Mouse (Mus musculus) frontal cortex, adult 2 months (tissue): ENCODE results near the gene 4930507D05Rik. TPM values are rescaled to one million over a fixed set of nuclear protein-coding genes. Genes with fewer than 3 reads are reported as not detected.
"Not testable (repeated sequence)": the region's sequence is repeated elsewhere in the genome, so short reads cannot be mapped to it uniquely, and the experiment has no call there.

ENCODE experiments used
- DNase-seq, 2 experiments: peaks; one replicate each; pipeline ENCODE4 v3.0.0; 2022; ENCODE audit warnings: low spot score in 1 of 2; ENCODE audit errors: extremely low spot score in 1 of 2
- polyA plus RNA-seq: library from polyadenylated mRNA; depleted of rRNA; stranded (reverse); fragments of >200 nt; gene quantifications from 2 replicates; pipeline ENCODE4 v1.2.3, GENCODE M21; 2012; rRNA removed

Gene 4930507D05Rik
- polyA plus RNA-seq, 1 experiment, result 1.1 TPM

GRCm38 (mm10) chr10:62474944-62475343 is 25.7 kb downstream of the 4930507D05Rik start:
- no peak for DNase-seq

DNA sequence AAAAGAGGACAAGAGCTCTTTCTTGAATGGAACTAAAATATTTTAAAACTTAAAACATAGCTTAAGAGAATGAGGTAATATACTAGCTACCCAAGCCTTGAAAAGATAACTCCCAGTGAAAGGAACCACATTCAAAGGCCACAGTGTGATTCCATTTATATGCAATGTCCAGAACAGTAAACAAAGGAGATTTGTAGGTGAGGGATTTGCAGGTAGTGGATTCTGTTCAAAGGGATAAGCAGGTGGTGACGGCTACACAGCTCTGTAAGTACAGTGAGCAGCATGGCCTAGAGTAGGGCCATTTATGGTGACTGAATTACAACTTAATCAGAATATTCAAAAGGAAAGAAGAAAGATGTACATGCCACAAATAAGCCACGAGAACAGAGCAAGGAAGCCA is 27.7 kb downstream of the 4930507D05Rik start:
- no peak for DNase-seq

DNA sequence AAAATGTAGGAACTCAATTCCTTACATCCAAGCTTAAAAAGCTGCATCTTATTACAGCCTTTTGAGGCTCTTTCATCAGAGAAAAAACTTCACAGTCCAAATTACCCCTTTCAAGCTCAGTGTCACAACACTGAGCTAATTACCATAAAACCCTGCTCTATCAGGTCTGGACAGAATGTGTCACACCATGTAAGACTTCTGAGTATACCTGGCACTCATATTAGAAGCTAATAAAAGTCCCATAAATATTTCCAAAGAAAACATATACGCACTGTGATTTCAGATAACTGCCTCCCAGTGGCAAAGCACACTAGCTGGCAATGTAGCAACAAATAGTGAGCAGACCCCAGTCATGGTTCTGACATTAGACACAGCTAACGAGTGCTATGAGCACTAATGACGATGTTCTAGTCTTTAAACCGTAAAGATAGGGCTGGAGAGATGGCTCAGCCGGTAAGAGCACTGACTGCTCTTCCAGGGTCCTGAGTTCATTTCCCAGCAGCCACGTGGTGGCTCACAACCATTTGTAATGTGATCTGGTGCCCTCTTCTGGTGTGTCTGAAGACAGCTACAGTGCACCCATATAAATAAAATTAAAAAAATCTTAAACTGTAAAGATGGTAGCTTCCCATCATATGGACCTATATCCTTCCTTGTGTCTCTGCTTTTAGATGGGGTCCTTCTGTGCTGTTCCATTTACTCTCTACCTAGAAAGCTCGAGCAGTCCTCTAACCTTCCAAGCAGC is 32.0 kb downstream of the 4930507D05Rik start:
- no peak for DNase-seq

GRCm38 (mm10) chr10:62485878-62486582 is 36.7 kb downstream of the 4930507D05Rik start:
- DNase-seq, result peak in 1 of 2 experiments; percentile 24

- DNase-seq, result peak; percentile 98
Observed at GRCm38 (mm10) chr10:62486618-62487415, 37.5 kb downstream of the 4930507D05Rik start, which contains the start of gene Vps26a. TSS of gene Vps26a (minus strand) at chr10:62486805.

GRCm38 (mm10) chr10:62488266-62488665 is 39.0 kb downstream of the 4930507D05Rik start:
- peak in 1 of 2 experiments; percentile 71 for DNase-seq

DNA sequence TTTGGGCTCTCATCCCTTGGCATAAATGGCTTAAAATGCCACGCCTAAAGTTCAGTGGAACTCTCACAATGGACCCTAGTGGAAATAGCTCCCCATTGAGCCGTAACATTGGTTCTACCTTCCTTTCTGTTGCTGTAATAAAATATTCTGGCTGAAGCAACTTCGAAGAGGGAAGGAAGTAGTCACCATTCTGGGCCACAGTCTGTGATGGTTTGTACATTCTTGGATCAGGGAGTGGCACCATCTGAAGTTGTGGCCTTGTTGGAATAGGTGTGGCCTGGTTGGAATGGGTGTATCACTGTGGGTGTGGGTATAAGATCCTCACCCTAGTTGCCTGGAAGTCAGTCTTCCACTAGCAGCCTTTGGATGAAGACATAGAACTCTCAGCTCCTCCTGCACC is 42.4 kb downstream of the 4930507D05Rik start:
- DNase-seq, result not testable (repeated sequence)

DNA sequence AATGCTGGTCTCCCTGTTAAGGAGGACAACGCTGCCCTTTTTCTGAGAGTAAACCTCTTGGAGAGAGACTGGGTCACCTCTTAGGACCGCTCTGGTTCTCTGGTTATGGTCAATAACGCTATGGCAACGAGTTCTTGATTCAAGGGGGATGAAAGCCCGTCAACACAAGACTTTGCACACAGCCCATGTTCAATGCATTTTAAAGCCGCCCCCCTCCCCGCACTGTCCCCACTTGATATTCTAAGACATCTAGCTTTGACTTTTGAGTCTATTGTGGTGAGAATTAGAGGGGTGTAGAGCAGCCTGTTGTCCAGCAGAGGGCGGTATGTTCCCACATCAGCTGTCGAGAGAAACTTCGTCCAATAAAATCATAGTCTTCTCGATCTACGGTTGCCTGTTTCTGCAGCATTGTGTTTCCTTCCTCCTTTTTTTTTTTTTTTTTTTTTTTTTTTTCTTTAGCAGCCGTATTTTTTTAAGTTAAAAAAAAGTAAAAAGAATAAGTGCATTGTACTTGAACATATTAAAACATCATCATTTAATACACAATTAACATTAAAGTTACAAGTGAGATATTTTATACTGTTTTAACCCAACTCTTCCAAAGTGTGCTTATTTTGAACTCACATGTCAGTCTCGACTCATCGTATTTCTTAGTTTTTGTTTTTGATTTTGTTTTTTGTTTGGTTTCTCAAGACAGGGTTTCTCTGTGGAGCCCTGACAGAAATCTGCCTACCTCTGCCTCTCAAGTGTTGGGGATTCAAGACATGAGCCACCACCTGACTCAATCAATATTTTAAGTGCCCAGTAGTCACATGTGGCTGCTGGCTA is 51.0 kb downstream of the 4930507D05Rik start:
- DNase-seq, result peak; percentile 20 to 81

Other genes with a start within 250 kb of the 4930507D05Rik start
- gene Tspan15, start 218.2 kb upstream of the 4930507D05Rik start, polyA plus RNA-seq, result 29.5 and 39.0 TPM in 2 replicates
- 0.18 and 0.27 TPM in 2 replicates for gene Tacr2, start 197.1 kb upstream of the 4930507D05Rik start, polyA plus RNA-seq
- gene Hk1, start 69.6 kb upstream of the 4930507D05Rik start, polyA plus RNA-seq, result 206 and 220 TPM in 2 replicates
- gene Hkdc1, start 27.0 kb upstream of the 4930507D05Rik start, polyA plus RNA-seq, result 14.2 and 16.0 TPM in 2 replicates
- 30.0 and 33.8 TPM in 2 replicates for gene Supv3l1, start 249 bp downstream of the 4930507D05Rik start, polyA plus RNA-seq
- 37.0 and 41.5 TPM in 2 replicates for gene Vps26a, start 37.3 kb downstream of the 4930507D05Rik start, polyA plus RNA-seq
- 15.3 and 18.9 TPM in 2 replicates for gene Srgn, start 78.0 kb downstream of the 4930507D05Rik start, polyA plus RNA-seq
- gene Kif1bp, start 129.0 kb downstream of the 4930507D05Rik start, polyA plus RNA-seq, result 127 and 132 TPM in 2 replicates
- gene Ddx21, start 152.8 kb downstream of the 4930507D05Rik start, polyA plus RNA-seq, result 17.3 and 20.8 TPM in 2 replicates
- gene Ddx50, start 201.7 kb downstream of the 4930507D05Rik start, polyA plus RNA-seq, result 88.5 and 95.5 TPM in 2 replicates